Mouse (Mus musculus): ENCODE data around the gene Clca3a1. TPM values are rescaled to one million over a fixed set of nuclear protein-coding genes. Genes with fewer than 3 reads are reported as not detected.

The Clca3a1 gene
- total and polyA plus RNA-seq, 2 experiments from 2014 or later, result 11.0 to 16.6 TPM

DNA sequence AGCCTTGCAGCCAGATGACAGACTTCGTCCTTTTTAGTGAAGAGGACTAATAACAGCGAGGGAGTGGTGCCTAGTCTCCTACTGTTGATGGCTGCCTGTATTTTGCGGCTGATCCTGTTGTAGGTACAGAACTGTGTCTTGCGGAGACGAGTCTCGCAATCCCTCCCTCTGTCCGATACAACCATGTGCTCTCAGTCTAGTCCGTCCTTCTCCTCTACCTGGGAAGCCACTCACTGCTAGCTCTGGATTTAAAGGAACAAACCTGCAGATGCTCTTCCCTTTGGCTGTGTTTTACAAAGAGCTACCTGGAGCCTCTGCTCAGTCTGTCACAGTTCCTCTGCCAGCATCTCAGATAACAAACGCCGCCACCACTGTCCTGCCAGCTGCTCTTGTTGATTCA is 66.7 kb downstream of the Clca3a1 start:
- Histone ChIP-seq H3K27ac (ENCODE audit: low read depth) (no peak overlapping the region), H3K9me3 (replicated peaks; ENCODE audit: control insufficient read depth, low read length) (no peaks in the 10 kb centered on the region), H3K4me3 (ENCODE audit: low read depth, low read length) (no peak overlapping the region), H3K9ac (replicated peaks; ENCODE audit: low read depth, low read length) (no peak overlapping the region), H3K4me1 (ENCODE audit: control insufficient read depth, insufficient read depth) (no peaks in the 10 kb centered on the region), H3K4me2 (ENCODE audit: low read depth, low read length) (no peak overlapping the region), H3K36me3 (replicated peaks; ENCODE audit: control insufficient read depth, insufficient read depth, low read length) (peaks cover 74% of the 10 kb centered on the region), H3K27me3 (ENCODE audit: control insufficient read depth, insufficient read depth, low read length) (no peaks in the 10 kb centered on the region)
- 84% methylated on average over 10 of the region's 10 CpGs for WGBS
- TF ChIP-seq CTCF (IDR thresholded peaks at IDR 0.05; ENCODE audit: low read depth), result no peak
- TF ChIP-seq EP300 (IDR thresholded peaks at IDR 0.05; ENCODE audit: low read depth), result no peak
- DNase-seq (ENCODE audit: low spot score) (no peak), ATAC-seq (ENCODE audit: insufficient read depth, low read depth) (no peak)

DNA sequence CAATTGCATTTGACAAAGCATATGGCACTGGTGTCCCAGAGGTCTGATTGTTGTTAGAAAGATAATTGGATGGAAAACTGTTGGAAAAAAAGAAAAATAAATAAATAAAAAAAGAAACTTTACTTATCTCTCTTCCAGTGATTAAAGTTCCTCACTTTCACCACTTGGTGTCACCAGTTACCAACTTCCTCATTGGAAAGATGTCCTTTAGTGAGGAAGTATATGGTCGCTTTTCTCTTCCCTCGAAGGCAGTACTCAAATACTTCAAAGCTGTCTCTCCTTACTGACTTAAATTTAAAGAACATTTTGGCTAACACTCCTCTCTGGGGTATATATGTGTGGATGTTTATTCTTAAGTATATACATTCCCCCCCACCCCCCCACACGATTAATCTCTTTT is 68.7 kb downstream of the Clca3a1 start:
- H3K4me3 ChIP-seq (ENCODE audit: low read depth, low read length), result no peak overlapping the region
- H3K27me3 ChIP-seq (ENCODE audit: control insufficient read depth, insufficient read depth, low read length), result no peaks in the 10 kb centered on the region
- no peak overlapping the region for H3K27ac ChIP-seq (ENCODE audit: low read depth)
- WGBS, result 48% methylated on average over 3 of the region's 3 CpGs
- no peak overlapping the region for H3K9ac ChIP-seq (replicated peaks; ENCODE audit: low read depth, low read length)
- no peaks in the 10 kb centered on the region for H3K4me1 ChIP-seq (ENCODE audit: control insufficient read depth, insufficient read depth)
- DNase-seq (ENCODE audit: low spot score), result peak; percentile 82
- H3K4me2 ChIP-seq (ENCODE audit: low read depth, low read length), result no peak overlapping the region
- H3K9me3 ChIP-seq (replicated peaks; ENCODE audit: control insufficient read depth, low read length), result no peaks in the 10 kb centered on the region
- H3K36me3 ChIP-seq (replicated peaks; ENCODE audit: control insufficient read depth, insufficient read depth, low read length), result peaks cover 73% of the 10 kb centered on the region
- TF ChIP-seq EP300 (IDR thresholded peaks at IDR 0.05; ENCODE audit: low read depth), result no peak
- TF ChIP-seq CTCF (IDR thresholded peaks at IDR 0.05; ENCODE audit: low read depth), result peak; percentile 71
- no peak for ATAC-seq (ENCODE audit: insufficient read depth, low read depth)

DNA sequence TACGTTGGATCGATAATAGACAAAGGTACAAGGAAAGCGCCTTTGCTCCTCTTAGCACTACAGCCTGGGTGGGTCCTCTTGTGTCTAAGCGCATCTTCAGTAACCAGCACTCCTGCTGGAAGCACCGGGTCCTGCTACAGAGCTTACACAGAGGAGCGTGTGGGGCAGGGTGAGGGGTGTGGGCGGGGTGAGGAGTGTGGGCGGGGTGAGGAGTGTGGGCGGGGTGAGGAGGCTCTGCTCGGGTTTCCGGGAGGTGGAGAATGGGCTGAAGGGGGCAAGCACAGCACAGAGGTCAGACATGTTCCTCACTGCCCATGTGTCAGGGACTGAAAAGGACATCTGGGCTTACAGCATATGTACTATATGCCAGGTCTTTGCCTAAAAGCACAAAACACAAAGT is 71.5 kb downstream of the Clca3a1 start:
- 35% methylated on average over 11 of the region's 11 CpGs for WGBS
- peak; percentile 63 for ATAC-seq (ENCODE audit: insufficient read depth, low read depth)
- no peak for DNase-seq (ENCODE audit: low spot score)
- Histone ChIP-seq H3K4me3 (ENCODE audit: low read depth, low read length) (no peak overlapping the region), H3K4me2 (ENCODE audit: low read depth, low read length) (no peak overlapping the region), H3K27ac (ENCODE audit: low read depth) (no peak overlapping the region), H3K9ac (replicated peaks; ENCODE audit: low read depth, low read length) (no peak overlapping the region), H3K9me3 (replicated peaks; ENCODE audit: control insufficient read depth, low read length) (no peaks in the 10 kb centered on the region), H3K36me3 (replicated peaks; ENCODE audit: control insufficient read depth, insufficient read depth, low read length) (peaks cover 64% of the 10 kb centered on the region), H3K4me1 (ENCODE audit: control insufficient read depth, insufficient read depth) (no peaks in the 10 kb centered on the region), H3K27me3 (ENCODE audit: control insufficient read depth, insufficient read depth, low read length) (no peaks in the 10 kb centered on the region)
- TF ChIP-seq EP300 (IDR thresholded peaks at IDR 0.05; ENCODE audit: low read depth) (no peak), CTCF (IDR thresholded peaks at IDR 0.05; ENCODE audit: low read depth) (peak; percentile 8; the same call in 1 of the 2 replicates)

DNA sequence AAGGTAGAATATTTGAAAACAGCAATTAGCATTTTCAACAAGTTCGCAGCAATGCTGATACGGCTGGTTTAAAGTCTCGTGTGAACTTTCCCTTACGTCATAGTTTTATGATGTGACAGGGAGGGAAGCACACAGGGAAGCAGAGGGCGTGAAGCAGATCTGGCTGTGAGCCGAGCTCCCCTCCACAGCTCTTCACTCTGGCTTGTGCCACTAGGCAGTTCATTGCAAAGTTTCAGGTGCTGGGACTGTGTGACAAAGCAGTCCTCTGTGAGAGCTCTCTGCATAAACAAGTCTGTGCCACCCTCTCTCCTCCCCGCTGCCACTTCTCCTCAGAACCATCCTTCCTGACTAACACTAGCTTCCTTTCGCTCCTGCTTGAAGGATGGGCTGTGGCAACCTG is 72.5 kb downstream of the Clca3a1 start:
- H3K27me3 ChIP-seq (ENCODE audit: control insufficient read depth, insufficient read depth, low read length), result no peaks in the 10 kb centered on the region
- no peak overlapping the region for H3K4me2 ChIP-seq (ENCODE audit: low read depth, low read length)
- H3K4me3 ChIP-seq (ENCODE audit: low read depth, low read length), result no peak overlapping the region
- no peak overlapping the region for H3K27ac ChIP-seq (ENCODE audit: low read depth)
- no peaks in the 10 kb centered on the region for H3K4me1 ChIP-seq (ENCODE audit: control insufficient read depth, insufficient read depth)
- WGBS, result 70% methylated on average over 8 of the region's 8 CpGs
- no peak for TF ChIP-seq CTCF (IDR thresholded peaks at IDR 0.05; ENCODE audit: low read depth)
- TF ChIP-seq EP300 (IDR thresholded peaks at IDR 0.05; ENCODE audit: low read depth), result no peak
- ATAC-seq (ENCODE audit: insufficient read depth, low read depth), result no peak
- no peaks in the 10 kb centered on the region for H3K9me3 ChIP-seq (replicated peaks; ENCODE audit: control insufficient read depth, low read length)
- DNase-seq (ENCODE audit: low spot score), result no peak
- H3K36me3 ChIP-seq (replicated peaks; ENCODE audit: control insufficient read depth, insufficient read depth, low read length), result peaks cover 58% of the 10 kb centered on the region
- H3K9ac ChIP-seq (replicated peaks; ENCODE audit: low read depth, low read length), result no peak overlapping the region

DNA sequence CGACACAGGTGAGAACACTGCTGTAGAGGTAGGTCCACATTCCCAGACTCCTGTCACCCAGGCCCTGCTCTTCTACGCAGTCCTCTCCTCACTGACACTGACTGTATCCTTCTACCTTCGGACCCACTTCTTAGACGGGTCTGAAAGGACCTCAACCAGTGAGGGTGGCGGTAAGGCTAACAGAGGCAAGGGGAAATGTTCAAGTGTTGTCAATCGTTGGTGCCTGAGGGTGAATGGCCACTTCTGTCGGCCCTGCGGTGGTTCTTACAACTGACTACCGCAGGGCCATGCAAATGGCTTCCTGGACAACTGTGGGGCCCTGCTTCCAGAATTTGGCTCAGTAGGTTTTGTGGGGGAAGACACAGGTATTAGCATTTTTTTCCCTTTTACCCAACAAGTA is 73.2 kb downstream of the Clca3a1 start:
- Histone ChIP-seq H3K4me3 (ENCODE audit: low read depth, low read length) (no peak overlapping the region), H3K27ac (ENCODE audit: low read depth) (no peak overlapping the region), H3K4me2 (ENCODE audit: low read depth, low read length) (no peak overlapping the region), H3K36me3 (replicated peaks; ENCODE audit: control insufficient read depth, insufficient read depth, low read length) (peaks cover 51% of the 10 kb centered on the region), H3K4me1 (ENCODE audit: control insufficient read depth, insufficient read depth) (no peaks in the 10 kb centered on the region), H3K9me3 (replicated peaks; ENCODE audit: control insufficient read depth, low read length) (no peaks in the 10 kb centered on the region), H3K9ac (replicated peaks; ENCODE audit: low read depth, low read length) (no peak overlapping the region), H3K27me3 (ENCODE audit: control insufficient read depth, insufficient read depth, low read length) (no peaks in the 10 kb centered on the region)
- TF ChIP-seq CTCF (IDR thresholded peaks at IDR 0.05; ENCODE audit: low read depth) (no peak), EP300 (IDR thresholded peaks at IDR 0.05; ENCODE audit: low read depth) (no peak)
- 90% methylated on average over 9 of the region's 9 CpGs for WGBS
- DNase-seq (ENCODE audit: low spot score) (no peak), ATAC-seq (ENCODE audit: insufficient read depth, low read depth) (no peak)

DNA sequence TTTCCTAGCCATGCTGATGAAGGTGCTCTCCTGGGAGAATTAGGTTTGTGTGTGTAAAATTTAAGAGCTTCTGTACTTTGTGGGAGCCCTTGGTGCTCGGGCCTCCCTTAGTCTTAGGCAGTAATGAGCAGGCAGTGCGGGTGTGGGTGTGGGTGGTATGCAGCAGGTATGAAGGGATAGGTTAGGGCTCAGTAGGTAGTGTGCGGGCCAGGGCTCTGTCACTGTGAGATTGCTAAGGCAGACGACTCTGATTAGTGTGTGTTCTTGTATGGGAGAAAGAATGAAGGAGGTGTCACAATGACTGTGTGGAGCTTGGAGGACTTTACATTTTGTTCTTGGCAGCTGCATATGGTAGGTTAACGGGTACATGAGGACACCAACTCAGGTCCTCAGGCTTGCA is 74.6 kb downstream of the Clca3a1 start:
- Histone ChIP-seq H3K4me3 (ENCODE audit: low read depth, low read length) (no peak overlapping the region), H3K36me3 (replicated peaks; ENCODE audit: control insufficient read depth, insufficient read depth, low read length) (peaks cover 51% of the 10 kb centered on the region), H3K9me3 (replicated peaks; ENCODE audit: control insufficient read depth, low read length) (no peaks in the 10 kb centered on the region), H3K9ac (replicated peaks; ENCODE audit: low read depth, low read length) (no peak overlapping the region), H3K27me3 (ENCODE audit: control insufficient read depth, insufficient read depth, low read length) (no peaks in the 10 kb centered on the region), H3K4me2 (ENCODE audit: low read depth, low read length) (no peak overlapping the region), H3K4me1 (ENCODE audit: control insufficient read depth, insufficient read depth) (no peaks in the 10 kb centered on the region), H3K27ac (ENCODE audit: low read depth) (no peak overlapping the region)
- no peak for TF ChIP-seq CTCF (IDR thresholded peaks at IDR 0.05; ENCODE audit: low read depth)
- no peak for TF ChIP-seq EP300 (IDR thresholded peaks at IDR 0.05; ENCODE audit: low read depth)
- no peak for DNase-seq (ENCODE audit: low spot score)
- WGBS, result 86% methylated on average over 5 of the region's 5 CpGs
- ATAC-seq (ENCODE audit: insufficient read depth, low read depth), result no peak
